Mouse (Mus musculus) spleen, postnatal 4 days (tissue): ENCODE results near the gene Il17rd.

Experiments used
- DNase-seq, 2 experiments: peaks; one replicate each; pipeline ENCODE4 v3.0.0; 2022; ENCODE audit warnings: low spot score in 2 of 2

The Il17rd gene

GRCm38 (mm10) chr14:27038783-27039182, at the start of gene Il17rd:
Il17rd (plus strand) TSS chr14:27038941.
- DNase-seq = peak; percentile 66 to 80

GRCm38 (mm10) chr14:26991622-26992021, 47.1 kb upstream of the Il17rd start:
- no peak for DNase-seq

GRCm38 (mm10) chr14:26993427-26993826, 45.3 kb upstream of the Il17rd start:
- no peak for DNase-seq

GRCm38 (mm10) chr14:26994211-26994741, 44.5 kb upstream of the Il17rd start, which contains the start of gene Hesx1:
Hesx1 (plus strand) TSS chr14:26994416.
- DNase-seq = peak; percentile 60 to 79

GRCm38 (mm10) chr14:26996257-26996656, 42.5 kb upstream of the Il17rd start:
- no peak for DNase-seq

GRCm38 (mm10) chr14:27000386-27000785, 38.4 kb upstream of the Il17rd start:
- no peak for DNase-seq

GRCm38 (mm10) chr14:27004906-27005305, 33.8 kb upstream of the Il17rd start:
- no peak for DNase-seq

- DNase-seq = no peak
These were observed 32.8 kb upstream of the Il17rd start for GRCm38 (mm10) chr14:27005937-27006336.

- no peak for DNase-seq
These were observed 27.2 kb upstream of the Il17rd start for GRCm38 (mm10) chr14:27011561-27011960.

GRCm38 (mm10) chr14:27013658-27014057, 25.1 kb upstream of the Il17rd start:
- no peak for DNase-seq

- no peak for DNase-seq
These were observed 20.8 kb upstream of the Il17rd start for GRCm38 (mm10) chr14:27017936-27018335.

- no peak for DNase-seq
These were observed 18.9 kb upstream of the Il17rd start for GRCm38 (mm10) chr14:27019850-27020249.

GRCm38 (mm10) chr14:27022876-27023275, 15.9 kb upstream of the Il17rd start:
- peak; percentile 74 to 89 for DNase-seq

GRCm38 (mm10) chr14:27024664-27025063, 14.1 kb upstream of the Il17rd start:
- no peak for DNase-seq

GRCm38 (mm10) chr14:27029771-27030173, 9.0 kb upstream of the Il17rd start:
- no peak for DNase-seq

- peak; percentile 70 to 91 for DNase-seq
These were observed 7.6 kb upstream of the Il17rd start for GRCm38 (mm10) chr14:27031142-27031541.

GRCm38 (mm10) chr14:27037513-27037912, 1.2 kb upstream of the Il17rd start:
- DNase-seq = no peak

- DNase-seq = peak in 1 of 2 experiments; percentile 67
These were observed 824 bp downstream of the Il17rd start for GRCm38 (mm10) chr14:27039281-27040248.

- DNase-seq = no peak
These were observed 1.7 kb downstream of the Il17rd start for GRCm38 (mm10) chr14:27040451-27040850.

GRCm38 (mm10) chr14:27042280-27042983, 3.7 kb downstream of the Il17rd start:
- no peak for DNase-seq

GRCm38 (mm10) chr14:27043416-27043815, 4.7 kb downstream of the Il17rd start:
- no peak for DNase-seq

GRCm38 (mm10) chr14:27044221-27044966, 5.7 kb downstream of the Il17rd start:
- DNase-seq = no peak
